Mouse (Mus musculus): Measurements from ENCODE around the gene Olfr875. TPM values are rescaled to one million over a fixed set of nuclear protein-coding genes. Genes with fewer than 3 reads are reported as not detected.

The Olfr875 gene
- not detected in 2 replicates for polyA plus RNA-seq (2012; rRNA removed; ENCODE audit: low replicate concordance)

DNA sequence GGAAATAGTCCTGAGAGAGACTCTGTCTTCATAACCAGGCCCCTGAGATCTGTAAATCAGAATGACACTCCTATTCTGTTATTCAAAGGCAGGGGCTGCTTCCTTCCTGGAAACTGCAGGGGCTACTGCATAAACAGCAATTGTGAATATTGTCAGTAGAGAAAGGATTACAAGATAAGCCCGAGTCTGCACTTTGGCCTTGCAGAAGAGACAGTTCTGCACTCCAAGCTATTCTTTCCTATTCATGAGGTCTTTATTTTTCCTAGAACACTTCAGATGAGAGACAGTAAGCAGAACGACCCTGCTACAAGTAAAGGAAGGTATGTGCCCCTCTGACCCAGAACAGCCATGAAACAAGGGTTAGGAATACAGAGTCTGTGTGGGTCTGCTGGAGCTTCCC lies at the start of gene Olfr875:
Gene Olfr875 (plus strand): TSS at position 99 of the 400 bp plus-strand sequence.

DNA sequence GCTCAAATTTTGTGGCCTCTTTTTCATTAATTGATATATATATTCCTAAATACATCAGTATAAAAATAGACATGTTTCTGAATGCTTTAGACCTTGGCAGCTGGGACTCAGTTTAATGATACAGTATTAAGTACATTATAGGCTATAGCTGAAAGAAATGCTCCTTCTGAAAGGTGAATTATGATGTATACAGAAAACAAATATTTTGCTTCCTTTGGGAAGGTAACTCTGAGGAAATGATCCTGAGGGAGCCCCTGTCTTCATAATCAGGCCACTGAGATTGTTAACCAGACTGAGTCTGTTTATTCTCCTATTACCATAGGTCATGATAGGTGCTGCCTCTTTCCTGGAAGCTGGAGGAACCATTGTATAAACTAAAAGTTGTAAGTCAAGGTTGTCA lies 26.9 kb upstream of the Olfr875 start, which contains the start of gene Olfr874:
Gene Olfr874 (plus strand): TSS at position 301 of the 400 bp plus-strand sequence.

DNA sequence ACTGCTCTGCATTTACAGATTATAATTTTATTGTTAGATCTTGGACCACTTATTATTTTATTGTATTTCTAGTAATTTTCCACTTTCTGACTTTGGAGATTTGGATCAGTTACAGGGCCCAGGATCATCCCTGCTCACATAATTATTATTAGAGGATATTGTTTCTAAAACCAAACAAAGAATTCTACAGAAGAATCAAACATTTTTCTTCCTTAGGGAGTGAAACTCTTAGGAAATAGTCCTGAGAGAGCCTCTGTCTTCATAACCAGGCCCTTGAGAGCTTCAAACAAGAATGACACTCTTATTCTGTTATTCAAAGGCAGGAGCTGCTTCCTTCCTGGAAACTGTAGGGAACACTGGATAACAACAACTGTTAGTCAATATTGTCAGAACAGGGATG lies 31.1 kb downstream of the Olfr875 start, which contains the start of gene Olfr876:
Gene Olfr876 (plus strand): TSS at position 301 of the 400 bp plus-strand sequence.

Other genes with a start within 250 kb of the Olfr875 start
- 102 and 205 TPM in 2 replicates for gene Esam, start 243.8 kb upstream of the Olfr875 start, polyA plus RNA-seq (2012; rRNA removed; ENCODE audit: low replicate concordance)
- gene Vsig2, start 232.6 kb upstream of the Olfr875 start, polyA plus RNA-seq (2012; rRNA removed; ENCODE audit: low replicate concordance), result 22.8 and 43.7 TPM in 2 replicates
- gene Nrgn, start 219.0 kb upstream of the Olfr875 start, polyA plus RNA-seq (2012; rRNA removed; ENCODE audit: low replicate concordance), result 4.0 and 4.5 TPM in 2 replicates
- gene Siae, start 216.2 kb upstream of the Olfr875 start, polyA plus RNA-seq (2012; rRNA removed; ENCODE audit: low replicate concordance), result 11.2 and 16.4 TPM in 2 replicates
- gene Spa17, start 158.1 kb upstream of the Olfr875 start, polyA plus RNA-seq (2012; rRNA removed; ENCODE audit: low replicate concordance), result 0.77 and 0.95 TPM in 2 replicates
- gene Tbrg1, start 114.5 kb upstream of the Olfr875 start, polyA plus RNA-seq (2012; rRNA removed; ENCODE audit: low replicate concordance), result 56.3 and 71.0 TPM in 2 replicates
- not detected in 2 replicates for gene Panx3, start 102.6 kb upstream of the Olfr875 start, polyA plus RNA-seq (2012; rRNA removed; ENCODE audit: low replicate concordance)
- gene Olfr160, start 55.6 kb upstream of the Olfr875 start, polyA plus RNA-seq (2012; rRNA removed; ENCODE audit: low replicate concordance), result not detected in 2 replicates
- not detected in 2 replicates for gene Olfr874, start 26.8 kb upstream of the Olfr875 start, polyA plus RNA-seq (2012; rRNA removed; ENCODE audit: low replicate concordance)
- not detected in 2 replicates for gene Olfr876, start 31.2 kb downstream of the Olfr875 start, polyA plus RNA-seq (2012; rRNA removed; ENCODE audit: low replicate concordance)
- gene Olfr877, start 82.4 kb downstream of the Olfr875 start, polyA plus RNA-seq (2012; rRNA removed; ENCODE audit: low replicate concordance), result 0.82 TPM in 1 of 2 replicates, not detected in the other
- gene Olfr145, start 124.9 kb downstream of the Olfr875 start, polyA plus RNA-seq (2012; rRNA removed; ENCODE audit: low replicate concordance), result not detected in 2 replicates
- 0.44 TPM in 1 of 2 replicates, not detected in the other for gene Olfr878, start 146.0 kb downstream of the Olfr875 start, polyA plus RNA-seq (2012; rRNA removed; ENCODE audit: low replicate concordance)
- not detected in 2 replicates for gene Olfr881, start 220.0 kb downstream of the Olfr875 start, polyA plus RNA-seq (2012; rRNA removed; ENCODE audit: low replicate concordance)